Mouse (Mus musculus) lung, adult 10 weeks (tissue): ENCODE results near the gene H2-Ke6. TPM values are rescaled to one million over a fixed set of nuclear protein-coding genes. Genes with fewer than 3 reads are reported as not detected.

Experiments used
- polyA plus RNA-seq: library from polyadenylated mRNA; stranded (reverse); fragments of 350-450 nt; fragmentation: Illumina TruSeq; extraction: RNeasy Lipid Tissue Mini Kit (QIAGEN cat#74804); gene quantifications from one replicate; pipeline ENCODE4 v1.2.3, GENCODE M21; 2014; ENCODE audit warnings: low read depth, low replicate concordance; ENCODE audit not compliant: insufficient read depth

H2-Ke6 gene
- 90.2 TPM for polyA plus RNA-seq

GRCm38 (mm10) chr17:34027656-34028223 is at the start of gene H2-Ke6:
H2-Ke6 (minus strand) TSS chr17:34028060.

GRCm38 (mm10) chr17:34038878-34039561 is 11.2 kb upstream of the H2-Ke6 start, which contains the start of gene Col11a2:
Col11a2 (plus strand) TSS chr17:34039437.

GRCm38 (mm10) chr17:34031465-34032173 is 3.8 kb upstream of the H2-Ke6 start, which contains the start of the genes Slc39a7 and Rxrb:
Slc39a7 (minus strand) TSS chr17:34031682.
Rxrb (plus strand) TSS chr17:34031812.

GRCm38 (mm10) chr17:34024317-34024821 is 3.5 kb downstream of the H2-Ke6 start, which contains the start of gene Ring1:
Ring1 (minus strand) TSS chr17:34024680.

GRCm38 (mm10) chr17:34000150-34000537 is 27.7 kb downstream of the H2-Ke6 start, which contains the start of gene H2-K1:
H2-K1 (minus strand) TSS chr17:34000347.

Other genes with a start within 250 kb of the H2-Ke6 start
- gene Angptl4, start 246.2 kb downstream of the H2-Ke6 start, polyA plus RNA-seq, result 61.5 TPM
- 178 TPM for gene Kank3, start 217.5 kb downstream of the H2-Ke6 start, polyA plus RNA-seq
- gene Rps28, start 203.5 kb downstream of the H2-Ke6 start, polyA plus RNA-seq, result 1,820 TPM
- gene Ndufa7, start 203.5 kb downstream of the H2-Ke6 start, polyA plus RNA-seq, result 520 TPM
- 20.1 TPM for gene Cd320, start 185.0 kb downstream of the H2-Ke6 start, polyA plus RNA-seq
- gene Gm7029, start 154.2 kb downstream of the H2-Ke6 start, polyA plus RNA-seq, result not detected
- gene Kifc1, start 137.4 kb downstream of the H2-Ke6 start, polyA plus RNA-seq, result 0.86 TPM
- 1.2 TPM for gene Platr17, start 122.9 kb downstream of the H2-Ke6 start, polyA plus RNA-seq
- gene Daxx, start 118.6 kb downstream of the H2-Ke6 start, polyA plus RNA-seq, result 19.4 TPM
- gene Tapbp, start 112.2 kb downstream of the H2-Ke6 start, polyA plus RNA-seq, result 126 TPM
- 18.1 TPM for gene Zbtb22, start 112.2 kb downstream of the H2-Ke6 start, polyA plus RNA-seq
- gene Rgl2, start 98.5 kb downstream of the H2-Ke6 start, polyA plus RNA-seq, result 38.7 TPM
- gene Pfdn6, start 87.7 kb downstream of the H2-Ke6 start, polyA plus RNA-seq, result 90.6 TPM
- 8.3 TPM for gene Wdr46, start 87.4 kb downstream of the H2-Ke6 start, polyA plus RNA-seq
- gene B3galt4, start 76.6 kb downstream of the H2-Ke6 start, polyA plus RNA-seq, result 5.8 TPM
- 16.3 TPM for gene Vps52, start 72.2 kb downstream of the H2-Ke6 start, polyA plus RNA-seq
- gene Rps18, start 72.1 kb downstream of the H2-Ke6 start, polyA plus RNA-seq, result 2,519 TPM
- gene H2-K1, start 27.7 kb downstream of the H2-Ke6 start, polyA plus RNA-seq, result 1,531 TPM
- gene Ring1, start 3.4 kb downstream of the H2-Ke6 start, polyA plus RNA-seq, result 21.8 TPM
- gene Slc39a7, start 3.6 kb upstream of the H2-Ke6 start, polyA plus RNA-seq, result 95.6 TPM
- gene Rxrb, start 3.8 kb upstream of the H2-Ke6 start, polyA plus RNA-seq, result 33.6 TPM
- gene Col11a2, start 11.4 kb upstream of the H2-Ke6 start, polyA plus RNA-seq, result 1.1 TPM
- gene H2-Oa, start 64.3 kb upstream of the H2-Ke6 start, polyA plus RNA-seq, result 12.5 TPM
- gene H2-DMa, start 91.5 kb upstream of the H2-Ke6 start, polyA plus RNA-seq, result 75.7 TPM
- 94.4 TPM for gene Brd2, start 94.6 kb upstream of the H2-Ke6 start, polyA plus RNA-seq
- gene H2-DMb2, start 115.2 kb upstream of the H2-Ke6 start, polyA plus RNA-seq, result 35.5 TPM
- 64.1 TPM for gene H2-DMb1, start 125.0 kb upstream of the H2-Ke6 start, polyA plus RNA-seq
- 21.5 TPM for gene Tap1, start 159.5 kb upstream of the H2-Ke6 start, polyA plus RNA-seq
- 59.9 TPM for gene Psmb9, start 159.7 kb upstream of the H2-Ke6 start, polyA plus RNA-seq
- 140 TPM for gene Psmb8, start 169.7 kb upstream of the H2-Ke6 start, polyA plus RNA-seq
- 47.7 TPM for gene Tap2, start 175.5 kb upstream of the H2-Ke6 start, polyA plus RNA-seq
- 28.6 TPM for gene H2-Ob, start 210.8 kb upstream of the H2-Ke6 start, polyA plus RNA-seq
- gene H2-Ab1, start 229.6 kb upstream of the H2-Ke6 start, polyA plus RNA-seq, result 553 TPM